Mouse (Mus musculus) A20 (cell line): Measurements from ENCODE around the gene Cep44.

Experiments used
- DNase-seq: peaks from one replicate; pipeline ENCODE4 v3.0.0-alpha.2; 2011; ENCODE audit warnings: low read depth, low spot score

Cep44 gene

GRCm38 (mm10) chr8:56550558-56551360 is at the start of gene Cep44, which contains the start of gene Fbxo8:
Cep44 (minus strand) TSS chr8:56551047.
Fbxo8 (plus strand) TSS chr8:56551090.
- peak; percentile 91 for DNase-seq

GRCm38 (mm10) chr8:56591502-56591901 is 40.7 kb upstream of the Cep44 start:
- no peak for DNase-seq

GRCm38 (mm10) chr8:56591084-56591483 is 40.2 kb upstream of the Cep44 start:
- no peak for DNase-seq

- DNase-seq: no peak
These were observed 38.2 kb upstream of the Cep44 start for GRCm38 (mm10) chr8:56589004-56589403.

- DNase-seq: peak; percentile 11
These were observed 32.0 kb upstream of the Cep44 start for GRCm38 (mm10) chr8:56582841-56583240.

- no peak for DNase-seq
These were observed 30.1 kb upstream of the Cep44 start for GRCm38 (mm10) chr8:56580918-56581317.

GRCm38 (mm10) chr8:56566856-56567255 is 16.0 kb upstream of the Cep44 start:
- no peak for DNase-seq

GRCm38 (mm10) chr8:56564399-56565047 is 13.7 kb upstream of the Cep44 start:
- DNase-seq: no peak

GRCm38 (mm10) chr8:56552551-56553103 is 1.8 kb upstream of the Cep44 start:
- DNase-seq: peak; percentile 64

GRCm38 (mm10) chr8:56552045-56552444 is 1.2 kb upstream of the Cep44 start:
- peak; percentile 71 for DNase-seq

- DNase-seq: peak; percentile 93
These were observed 560 bp upstream of the Cep44 start for GRCm38 (mm10) chr8:56551361-56551852.

- DNase-seq: no peak
These were observed 3.0 kb downstream of the Cep44 start for GRCm38 (mm10) chr8:56547866-56548265.

GRCm38 (mm10) chr8:56540706-56541105 is 10.1 kb downstream of the Cep44 start:
- DNase-seq: no peak

GRCm38 (mm10) chr8:56530359-56530758 is 20.5 kb downstream of the Cep44 start:
- DNase-seq: peak; percentile 56

- no peak for DNase-seq
These were observed 22.0 kb downstream of the Cep44 start for GRCm38 (mm10) chr8:56528869-56529268.

- no peak for DNase-seq
These were observed 29.8 kb downstream of the Cep44 start for GRCm38 (mm10) chr8:56521051-56521450.

GRCm38 (mm10) chr8:56520249-56520648 is 30.6 kb downstream of the Cep44 start:
- no peak for DNase-seq

- no peak for DNase-seq
These were observed 32.0 kb downstream of the Cep44 start for GRCm38 (mm10) chr8:56518848-56519247.

- DNase-seq: no peak
These were observed 41.8 kb downstream of the Cep44 start for GRCm38 (mm10) chr8:56508952-56509479.

GRCm38 (mm10) chr8:56508318-56508951 is 42.4 kb downstream of the Cep44 start:
- no peak for DNase-seq

GRCm38 (mm10) chr8:56501911-56502310 is 48.9 kb downstream of the Cep44 start:
- no peak for DNase-seq

GRCm38 (mm10) chr8:56489496-56489895 is 61.4 kb downstream of the Cep44 start:
- no peak for DNase-seq
